Comparison of ENCODE assay signal across 10 mouse cellular contexts in the genomic region with DNA sequence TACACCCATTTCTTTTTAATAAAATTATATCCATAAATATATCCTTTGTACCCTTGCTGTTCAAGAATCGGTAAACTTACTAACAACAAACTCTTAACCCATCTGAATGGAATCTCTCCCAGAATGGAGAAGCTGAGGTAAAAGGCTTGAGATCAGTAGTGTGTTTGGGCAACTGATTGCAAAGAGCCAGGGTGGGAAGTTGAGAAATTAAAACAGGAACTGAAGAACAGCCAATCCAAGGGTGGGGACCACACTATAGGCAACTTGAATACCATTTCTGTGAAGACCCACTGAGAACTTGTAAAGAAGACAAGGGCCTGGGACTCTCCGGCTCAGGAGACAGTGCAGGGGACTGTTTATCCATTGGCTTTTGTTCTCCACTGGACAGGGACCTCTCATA.
"Had no signal": no experiment of that assay in that cellular context is flagged by ENCODE, and none has a peak within 500 bp of the region (broad histone marks: within the 10 kb centered on the region; RNA-seq: fewer than 3 reads in every experiment).

No protein-coding gene starts in this region.

- DNase-seq: lung, embryonic 14.5 days; lung, postnatal 10 days; lung, postnatal 36 days; right cerebral cortex, postnatal 14 days; thymus, adult 18-20 months; thymus, postnatal 14 days; thymus, postnatal 36 days had no signal

- ATAC-seq: liver, embryonic 12.5 days; midbrain, embryonic 13.5 days; midbrain, embryonic 15.5 days had no signal
